Mouse (Mus musculus): ENCODE measurements around the gene Col4a4.

- no peak for TF ChIP-seq CTCF (IDR thresholded peaks at IDR 0.05; ENCODE audit: low read depth, low read length)
- TF ChIP-seq GATA1 (IDR thresholded peaks at IDR 0.05; ENCODE audit: borderline replicate concordance, low read length): no peak
- TF ChIP-seq TAL1 (conservative IDR thresholded peaks at IDR 0.05; ENCODE audit: low read depth, low read length): no peak
- TF ChIP-seq POLR2AphosphoS5 (IDR thresholded peaks at IDR 0.05; ENCODE audit: insufficient replicate concordance, low read depth, low read length): no peak
Observed at GRCm38 (mm10) chr1:82427729-82428128, 158.9 kb downstream of the Col4a4 start.

Measured in G1E (cell line).